Mouse (Mus musculus) E14TG2a.4 (cell line): Measurements from ENCODE around the gene Luc7l3.

ENCODE experiments used
- H3K27me3 ChIP-seq: 2 replicates; pipeline ENCODE4 v1.6.1; 2014; ENCODE audit warnings: low read length, control low read depth; ENCODE audit not compliant: insufficient read depth
- H3K36me3 ChIP-seq: 2 replicates; pipeline ENCODE4 v1.6.1; 2014; ENCODE audit warnings: low read length, control low read depth; ENCODE audit not compliant: insufficient read depth
- H3K4me1 ChIP-seq: replicated peaks from 2 replicates; pipeline ENCODE4 v1.6.1; 2014; ENCODE audit warnings: low read depth, low read length, control low read depth
- H3K4me3 ChIP-seq: replicated peaks from 2 replicates; pipeline ENCODE4 v1.5.1; 2014; ENCODE audit warnings: mild to moderate bottlenecking, low read length
- H3K9me3 ChIP-seq: 2 replicates; pipeline ENCODE4 v1.6.1; 2014; ENCODE audit warnings: low read length, control low read depth
- CTCF ChIP-seq: conservative IDR thresholded peaks from 2 replicates; pipeline ENCODE4 v1.5.1; 2014; ENCODE audit warnings: low read length
- NANOG ChIP-seq: IDR thresholded peaks from 2 replicates; pipeline ENCODE4 v1.6.1; 2014; ENCODE audit warnings: borderline replicate concordance, low read length, mixed read lengths
- POU5F1 ChIP-seq: IDR thresholded peaks from 2 replicates; pipeline ENCODE4 v1.6.1; 2014; ENCODE audit warnings: low read length, borderline replicate concordance

Gene Luc7l3

DNA sequence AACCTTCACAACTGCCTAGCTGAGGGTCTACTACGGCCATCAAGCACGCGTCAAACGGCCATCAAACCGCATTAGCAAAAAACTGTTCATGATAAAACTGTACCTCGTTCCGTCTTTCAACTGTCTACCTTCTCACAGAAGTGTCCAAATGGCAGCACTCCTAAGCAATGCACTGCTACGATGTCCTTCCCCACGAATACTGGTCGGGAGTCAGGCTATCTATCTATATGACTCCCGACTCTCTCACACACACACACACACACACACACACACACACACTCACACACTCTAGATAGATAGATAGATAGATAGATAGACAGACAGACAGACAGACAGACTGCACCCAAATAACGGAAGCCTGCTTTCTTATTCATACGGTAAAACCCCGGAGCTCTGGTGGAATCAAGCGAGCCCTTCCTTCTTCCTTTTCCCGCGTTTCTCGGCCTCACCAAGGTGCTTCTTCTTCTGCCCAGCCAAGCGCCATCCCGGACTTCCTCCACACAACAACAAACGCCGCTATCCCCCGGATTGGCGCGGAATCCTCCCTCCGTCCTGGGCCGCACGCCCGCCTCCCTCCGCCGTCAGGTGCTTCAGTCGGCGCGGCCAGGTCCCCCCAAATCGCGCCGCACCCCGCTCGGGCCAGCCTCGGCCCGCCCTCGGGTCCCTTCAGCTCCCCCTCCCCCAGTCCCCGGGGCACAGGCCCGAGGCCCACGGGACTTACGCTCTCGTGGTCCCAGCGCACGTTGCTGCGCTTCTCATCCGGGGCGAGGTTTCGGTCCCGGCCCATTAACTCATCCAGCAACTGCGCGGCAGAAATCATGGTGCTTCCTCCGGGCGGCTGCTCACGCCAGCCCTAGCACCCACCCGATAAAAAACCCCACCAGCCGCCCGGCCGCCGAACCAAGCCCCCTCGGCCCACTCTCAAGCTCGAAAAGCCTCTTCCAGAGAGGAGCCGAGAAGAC is 538 bp downstream of the Luc7l3 start:
- Histone ChIP-seq H3K27me3 (no peaks in the 10 kb centered on the region), H3K4me1 (peaks cover 58% of the 10 kb centered on the region), H3K4me3 (peak overlapping the region; percentile 99), H3K9me3 (no peaks in the 10 kb centered on the region), H3K36me3 (peaks cover 33% of the 10 kb centered on the region; the same call in 1 of the 2 replicates)
- TF ChIP-seq POU5F1 (no peak), NANOG (no peak), CTCF (no peak)

DNA sequence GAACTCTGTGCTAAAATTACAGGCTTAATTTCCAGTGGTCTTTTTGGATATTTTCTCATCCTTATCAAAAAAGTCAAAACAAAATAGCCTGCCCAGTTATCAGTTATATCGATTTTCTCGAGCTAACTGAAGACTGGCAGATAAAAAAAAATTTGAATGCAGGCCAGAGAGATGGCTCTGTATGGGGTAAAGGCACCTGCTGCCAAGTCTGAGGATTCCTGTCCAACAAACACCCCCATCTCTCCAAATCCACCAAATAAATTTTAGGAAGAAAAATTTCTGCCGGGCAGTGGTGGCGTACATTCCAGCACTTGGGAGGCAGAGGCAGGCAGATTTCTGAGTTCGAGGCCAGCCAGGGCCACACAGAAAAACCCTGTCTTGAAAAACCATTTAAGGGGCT is 3.7 kb downstream of the Luc7l3 start:
- Histone ChIP-seq H3K27me3 (no peaks in the 10 kb centered on the region), H3K4me1 (peaks cover 79% of the 10 kb centered on the region), H3K36me3 (peaks cover 53% of the 10 kb centered on the region), H3K4me3 (peak overlapping the region; percentile 41; the same call in 1 of the 2 replicates), H3K9me3 (no peaks in the 10 kb centered on the region)
- TF ChIP-seq CTCF (no peak), POU5F1 (no peak), NANOG (no peak)

DNA sequence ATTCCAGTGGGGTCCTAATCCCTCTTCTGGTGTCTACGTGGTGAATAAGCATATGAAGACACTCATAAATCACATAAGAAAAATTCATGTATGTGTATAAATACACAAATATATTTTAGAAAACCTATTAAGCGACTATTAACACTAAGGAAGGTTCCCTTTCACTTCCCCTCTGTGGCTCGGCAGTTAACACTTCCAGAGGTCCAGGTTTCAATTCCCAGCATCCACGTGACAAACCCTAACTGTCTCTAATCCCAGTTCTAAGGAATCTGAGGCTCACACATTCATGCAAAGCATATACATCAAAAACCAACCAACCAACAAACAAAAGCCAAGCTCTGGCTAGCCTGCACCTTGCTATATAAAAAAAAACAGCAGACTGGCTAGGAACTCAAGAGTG is 4.3 kb downstream of the Luc7l3 start:
- peaks cover 58% of the 10 kb centered on the region for H3K36me3 ChIP-seq
- peak overlapping the region; percentile 41; the same call in 1 of the 2 replicates for H3K4me3 ChIP-seq
- no peak for TF ChIP-seq POU5F1
- TF ChIP-seq CTCF: no peak
- no peak for TF ChIP-seq NANOG
- H3K4me1 ChIP-seq: peaks cover 79% of the 10 kb centered on the region
- no peaks in the 10 kb centered on the region for H3K27me3 ChIP-seq
- H3K9me3 ChIP-seq: no peaks in the 10 kb centered on the region

DNA sequence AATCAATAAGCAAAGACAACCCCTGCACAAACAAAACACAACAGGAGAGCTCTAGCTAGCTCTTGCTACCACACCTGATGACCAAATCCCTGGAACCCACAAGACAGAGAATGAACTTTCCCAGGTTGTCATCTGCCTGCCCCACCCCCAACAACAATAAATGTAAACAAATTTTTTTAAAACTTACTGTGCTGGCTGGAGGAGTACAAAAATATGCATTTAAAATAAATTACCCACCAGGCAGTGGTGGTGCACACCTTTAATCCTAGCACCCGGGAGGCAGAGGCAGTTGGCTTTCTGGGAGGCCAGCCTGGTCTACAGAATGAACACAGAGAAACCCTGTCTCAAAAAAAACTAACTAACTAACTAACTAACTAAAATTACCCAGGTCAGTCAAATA is 4.8 kb downstream of the Luc7l3 start:
- H3K4me3 ChIP-seq: peak overlapping the region; percentile 14; the same call in 1 of the 2 replicates
- no peaks in the 10 kb centered on the region for H3K9me3 ChIP-seq
- H3K27me3 ChIP-seq: no peaks in the 10 kb centered on the region
- H3K36me3 ChIP-seq: peaks cover 58% of the 10 kb centered on the region
- TF ChIP-seq POU5F1 (no peak), NANOG (no peak), CTCF (no peak)
- peaks cover 79% of the 10 kb centered on the region for H3K4me1 ChIP-seq

DNA sequence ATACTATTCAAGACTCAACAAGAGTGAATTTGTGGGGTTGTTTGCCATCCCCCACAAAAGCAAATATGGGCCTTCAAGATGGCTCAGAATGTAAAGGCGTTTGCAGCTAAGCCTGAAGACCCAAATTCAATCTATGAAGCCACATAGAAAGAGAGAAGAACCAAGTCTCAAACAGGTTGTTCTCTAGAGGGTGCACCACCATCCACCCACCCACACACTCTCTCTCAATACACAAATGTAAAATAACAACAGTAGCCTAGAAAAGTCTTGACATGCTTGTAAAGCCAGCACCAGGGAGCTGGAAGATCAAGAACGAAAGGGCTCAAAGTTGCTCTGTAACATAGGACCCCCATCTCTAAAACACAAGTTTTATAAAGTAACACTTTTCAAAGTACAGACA is 5.3 kb downstream of the Luc7l3 start:
- no peaks in the 10 kb centered on the region for H3K27me3 ChIP-seq
- no peaks in the 10 kb centered on the region for H3K9me3 ChIP-seq
- no peak for TF ChIP-seq NANOG
- TF ChIP-seq CTCF: no peak
- TF ChIP-seq POU5F1: no peak
- peaks cover 58% of the 10 kb centered on the region for H3K36me3 ChIP-seq
- no peak overlapping the region for H3K4me3 ChIP-seq
- H3K4me1 ChIP-seq: peaks cover 83% of the 10 kb centered on the region

DNA sequence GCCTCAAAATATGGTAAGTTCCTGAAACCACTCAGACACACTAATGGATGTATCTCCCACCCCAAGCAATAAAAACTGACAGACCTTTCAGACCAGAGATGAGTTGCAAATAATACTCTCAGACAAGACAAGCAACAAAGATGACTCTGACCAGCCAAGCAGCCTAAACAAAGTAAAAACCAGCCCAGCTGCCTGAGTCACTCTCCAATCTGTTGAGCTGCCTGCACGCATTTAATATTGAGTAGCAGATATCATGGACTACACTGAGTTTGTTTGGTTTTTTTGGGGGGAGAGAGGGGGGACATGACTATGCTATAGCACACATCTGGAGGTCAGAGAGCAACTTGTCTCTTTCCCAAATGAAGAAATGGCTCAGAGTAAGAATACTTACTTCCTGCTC is 6.5 kb downstream of the Luc7l3 start:
- TF ChIP-seq NANOG (no peak), CTCF (no peak), POU5F1 (no peak)
- no peaks in the 10 kb centered on the region for H3K9me3 ChIP-seq
- H3K36me3 ChIP-seq: peaks cover 62% of the 10 kb centered on the region
- H3K4me1 ChIP-seq: peaks cover 92% of the 10 kb centered on the region
- no peaks in the 10 kb centered on the region for H3K27me3 ChIP-seq
- H3K4me3 ChIP-seq: no peak overlapping the region

DNA sequence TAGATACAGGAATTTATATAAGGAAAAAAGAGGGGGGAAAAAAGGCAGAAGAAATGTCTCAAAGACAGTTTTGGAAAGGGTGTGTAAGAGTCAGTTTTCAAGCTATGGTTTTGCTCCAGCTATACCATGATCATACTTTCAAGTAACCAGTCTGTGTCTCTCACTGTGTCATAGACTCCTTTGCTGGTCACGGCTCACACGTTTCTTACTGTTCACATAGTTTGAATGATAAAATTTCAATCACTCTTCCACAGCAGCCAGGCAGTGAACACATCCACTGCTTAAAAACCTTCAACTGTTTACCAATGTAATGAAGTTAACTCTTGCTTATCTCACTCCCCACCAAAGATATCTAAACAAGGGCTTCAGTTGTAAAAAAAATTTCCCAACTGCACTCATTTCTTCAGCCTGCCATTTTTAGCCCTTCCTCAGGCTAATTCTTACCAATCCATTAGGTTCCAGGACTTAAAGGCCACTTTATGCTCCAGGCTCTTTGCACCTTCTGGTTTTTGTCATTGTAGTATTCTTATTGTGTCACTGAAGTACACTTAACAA is 7.6 kb downstream of the Luc7l3 start:
- no peak overlapping the region for H3K4me3 ChIP-seq

DNA sequence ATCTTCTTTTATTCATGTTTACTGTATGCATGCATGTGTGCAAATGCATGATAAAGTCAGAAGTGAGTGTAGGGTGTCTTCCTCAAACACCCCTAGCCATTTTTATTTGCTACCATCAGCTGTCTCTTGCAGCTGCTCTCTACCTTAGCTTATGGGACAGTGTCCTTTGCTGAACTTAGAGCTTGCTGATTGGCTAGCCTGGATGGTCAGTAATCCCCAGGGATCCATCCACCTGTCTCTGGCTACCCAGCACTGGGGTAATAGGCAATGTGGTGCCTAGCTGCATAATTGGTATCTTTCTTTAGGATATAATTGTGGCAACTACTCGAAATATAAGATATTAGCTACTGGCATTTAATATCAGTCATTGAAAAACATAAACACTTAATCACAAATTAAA is 9.1 kb downstream of the Luc7l3 start:
- TF ChIP-seq POU5F1: no peak
- no peak for TF ChIP-seq NANOG
- TF ChIP-seq CTCF: no peak
- Histone ChIP-seq H3K4me1 (peaks cover 68% of the 10 kb centered on the region), H3K36me3 (peaks cover 65% of the 10 kb centered on the region), H3K4me3 (no peak overlapping the region), H3K9me3 (no peaks in the 10 kb centered on the region), H3K27me3 (no peaks in the 10 kb centered on the region)

More for the DNA sequence above, 7.6 kb downstream of the Luc7l3 start:
- peaks cover 64% of the 10 kb centered on the region for H3K36me3 ChIP-seq
- no peaks in the 10 kb centered on the region for H3K27me3 ChIP-seq
- peaks cover 81% of the 10 kb centered on the region for H3K4me1 ChIP-seq
- no peak for TF ChIP-seq POU5F1
- TF ChIP-seq NANOG: no peak
- no peak for TF ChIP-seq CTCF
- no peaks in the 10 kb centered on the region for H3K9me3 ChIP-seq
